Mouse (Mus musculus): ENCODE measurements around the gene Mtrex. TPM values are rescaled to one million over a fixed set of nuclear protein-coding genes. Genes with fewer than 3 reads are reported as not detected.

Gene Mtrex
- 70.5 and 89.0 TPM in 2 replicates for polyA plus RNA-seq (2016; fragmentation: Nextera tagmentation; extraction: Ambion mirVana)

- Histone ChIP-seq H3K4me3 (peak within 1 kb of the TSS; percentile 88), H3K36me3 (peaks cover 35% of the 10 kb centered on the region), H3K27me3 (ENCODE audit: insufficient read depth, poor library complexity, severe bottlenecking) (no peaks in the 10 kb centered on the region), H3K27ac (peak within 1 kb of the TSS; percentile 92), H3K9me3 (no peaks in the 10 kb centered on the region), H3K4me1 (replicated peaks) (peaks cover 22% of the 10 kb centered on the region)
- peak; percentile 99 for DNase-seq (ENCODE audit: low spot score)
- under 1% methylated on average over 57 of the region's 57 CpGs for WGBS
Measured at GRCm38 (mm10) chr13:112927287-112928001, at the start of gene Mtrex, which contains the start of gene Dhx29. Gene Mtrex (minus strand): TSS chr13:112927398. Gene Dhx29 (plus strand): TSS chr13:112927454.

- peaks cover 5% of the 10 kb centered on the region for H3K4me1 ChIP-seq (replicated peaks)
- H3K36me3 ChIP-seq: no peaks in the 10 kb centered on the region
- H3K27ac ChIP-seq: no peak overlapping the region
- H3K9me3 ChIP-seq: no peaks in the 10 kb centered on the region
- no peak overlapping the region for H3K4me3 ChIP-seq
- no peak for DNase-seq (ENCODE audit: low spot score)
- 40% methylated on average over 10 of the region's 10 CpGs for WGBS
- peaks cover 24% of the 10 kb centered on the region for H3K27me3 ChIP-seq (ENCODE audit: insufficient read depth, poor library complexity, severe bottlenecking)
Measured at GRCm38 (mm10) chr13:112976720-112977119, 49.5 kb upstream of the Mtrex start.

- H3K27me3 ChIP-seq (ENCODE audit: insufficient read depth, poor library complexity, severe bottlenecking): no peaks in the 10 kb centered on the region
- no peaks in the 10 kb centered on the region for H3K9me3 ChIP-seq
- DNase-seq (ENCODE audit: low spot score): no peak
- H3K4me1 ChIP-seq (replicated peaks): no peaks in the 10 kb centered on the region
- H3K27ac ChIP-seq: no peak overlapping the region
- no peak overlapping the region for H3K4me3 ChIP-seq
- peaks cover 72% of the 10 kb centered on the region for H3K36me3 ChIP-seq
- 92% methylated on average over 5 of the region's 5 CpGs for WGBS
Measured at GRCm38 (mm10) chr13:112967267-112967666, 40.1 kb upstream of the Mtrex start.

DNA sequence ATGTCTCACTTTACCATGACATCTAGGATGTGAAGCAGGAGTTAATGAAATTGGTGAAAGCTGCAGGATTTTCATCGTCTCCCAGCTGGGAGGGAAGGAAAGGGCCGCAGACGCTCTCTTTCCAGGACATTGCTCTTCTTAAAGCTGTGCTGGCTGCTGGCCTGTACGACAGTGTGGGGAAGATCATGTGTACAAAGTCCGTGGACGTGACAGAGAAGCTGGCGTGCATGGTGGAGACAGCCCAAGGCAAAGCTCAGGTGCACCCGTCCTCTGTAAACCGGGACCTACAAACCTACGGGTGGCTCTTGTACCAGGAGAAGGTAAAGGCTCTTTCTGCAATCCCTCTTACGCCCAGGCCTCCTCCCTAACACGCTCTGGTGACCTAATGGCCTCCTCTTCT is 37.2 kb upstream of the Mtrex start:
- Histone ChIP-seq H3K27ac (no peak overlapping the region), H3K4me3 (no peak overlapping the region), H3K36me3 (peaks cover 91% of the 10 kb centered on the region), H3K9me3 (no peaks in the 10 kb centered on the region), H3K4me1 (replicated peaks) (no peaks in the 10 kb centered on the region), H3K27me3 (ENCODE audit: insufficient read depth, poor library complexity, severe bottlenecking) (no peaks in the 10 kb centered on the region)
- 92% methylated on average over 12 of the region's 12 CpGs for WGBS
- DNase-seq (ENCODE audit: low spot score): no peak

- DNase-seq (ENCODE audit: low spot score): no peak
- no peaks in the 10 kb centered on the region for H3K4me1 ChIP-seq (replicated peaks)
- 88% methylated on average over 5 of the region's 5 CpGs for WGBS
- no peaks in the 10 kb centered on the region for H3K9me3 ChIP-seq
- H3K4me3 ChIP-seq: no peak overlapping the region
- H3K27ac ChIP-seq: no peak overlapping the region
- no peaks in the 10 kb centered on the region for H3K27me3 ChIP-seq (ENCODE audit: insufficient read depth, poor library complexity, severe bottlenecking)
- H3K36me3 ChIP-seq: peaks cover 89% of the 10 kb centered on the region
Measured at GRCm38 (mm10) chr13:112963081-112963480, 35.9 kb upstream of the Mtrex start.

GRCm38 (mm10) chr13:112954067-112954466 is 26.9 kb upstream of the Mtrex start:
- Histone ChIP-seq H3K4me1 (replicated peaks) (no peaks in the 10 kb centered on the region), H3K4me3 (no peak overlapping the region), H3K36me3 (peaks cover 94% of the 10 kb centered on the region), H3K27me3 (ENCODE audit: insufficient read depth, poor library complexity, severe bottlenecking) (no peaks in the 10 kb centered on the region), H3K9me3 (no peaks in the 10 kb centered on the region), H3K27ac (no peak overlapping the region)
- WGBS: 94% methylated on average over 8 of the region's 8 CpGs
- no peak for DNase-seq (ENCODE audit: low spot score)

DNA sequence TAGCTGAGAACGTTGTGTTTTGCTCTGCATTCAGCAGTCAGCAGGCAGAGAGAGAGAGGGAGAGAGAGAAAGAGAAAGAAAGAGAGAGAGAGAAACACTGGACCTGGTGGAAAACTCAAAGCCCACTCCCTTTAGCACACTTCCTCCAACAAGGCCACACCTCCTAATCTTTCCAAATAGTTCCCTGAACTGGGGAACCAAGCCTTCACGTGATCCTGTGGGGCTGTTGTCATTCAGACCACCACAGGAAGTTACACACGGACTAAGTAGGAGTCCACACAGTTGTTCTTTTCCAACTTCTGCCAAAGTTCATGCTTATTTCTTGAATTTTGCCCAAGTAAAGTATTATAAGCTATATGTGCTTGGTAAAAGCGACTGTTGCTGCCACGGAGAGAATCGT is 18.7 kb upstream of the Mtrex start:
- no peaks in the 10 kb centered on the region for H3K27me3 ChIP-seq (ENCODE audit: insufficient read depth, poor library complexity, severe bottlenecking)
- no peaks in the 10 kb centered on the region for H3K4me1 ChIP-seq (replicated peaks)
- no peak for DNase-seq (ENCODE audit: low spot score)
- WGBS: 91% methylated on average over 6 of the region's 6 CpGs
- no peaks in the 10 kb centered on the region for H3K9me3 ChIP-seq
- H3K36me3 ChIP-seq: peaks cover 95% of the 10 kb centered on the region
- H3K4me3 ChIP-seq: no peak overlapping the region
- no peak overlapping the region for H3K27ac ChIP-seq

GRCm38 (mm10) chr13:112945312-112945711 is 18.1 kb upstream of the Mtrex start:
- H3K4me1 ChIP-seq (replicated peaks): no peaks in the 10 kb centered on the region
- H3K27ac ChIP-seq: no peak overlapping the region
- WGBS: 95% methylated on average over 9 of the region's 9 CpGs
- no peaks in the 10 kb centered on the region for H3K9me3 ChIP-seq
- no peak overlapping the region for H3K4me3 ChIP-seq
- DNase-seq (ENCODE audit: low spot score): no peak
- H3K27me3 ChIP-seq (ENCODE audit: insufficient read depth, poor library complexity, severe bottlenecking): no peaks in the 10 kb centered on the region
- peaks cover 91% of the 10 kb centered on the region for H3K36me3 ChIP-seq

DNA sequence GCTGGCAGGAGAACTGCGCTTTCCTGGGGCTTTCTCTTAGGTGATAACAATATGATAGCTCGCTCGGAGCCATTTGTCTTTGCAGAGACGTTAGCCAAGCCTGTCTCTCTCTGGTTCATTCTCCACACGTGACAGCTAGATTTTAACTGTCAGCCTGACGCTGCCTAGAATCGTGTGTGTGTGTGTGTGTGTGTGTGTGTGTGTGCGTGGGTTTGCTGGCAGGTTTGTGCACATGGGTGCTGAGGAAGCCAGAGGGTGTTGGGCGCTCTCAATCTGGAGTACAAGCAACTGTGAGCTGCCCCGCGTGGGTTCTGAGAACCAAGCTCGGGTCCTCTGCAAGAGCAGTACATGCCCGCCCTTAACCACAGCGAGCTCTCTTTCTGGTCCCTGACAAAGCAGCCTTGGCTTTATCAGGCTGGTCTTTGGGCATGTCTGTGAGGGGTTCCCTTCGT is 14.7 kb upstream of the Mtrex start:
- Histone ChIP-seq H3K27me3 (ENCODE audit: insufficient read depth, poor library complexity, severe bottlenecking) (no peaks in the 10 kb centered on the region), H3K4me1 (replicated peaks) (no peaks in the 10 kb centered on the region), H3K36me3 (peaks cover 91% of the 10 kb centered on the region), H3K9me3 (no peaks in the 10 kb centered on the region), H3K4me3 (no peak overlapping the region), H3K27ac (no peak overlapping the region)
- DNase-seq (ENCODE audit: low spot score): no peak
- WGBS: 78% methylated on average over 15 of the region's 15 CpGs

DNA sequence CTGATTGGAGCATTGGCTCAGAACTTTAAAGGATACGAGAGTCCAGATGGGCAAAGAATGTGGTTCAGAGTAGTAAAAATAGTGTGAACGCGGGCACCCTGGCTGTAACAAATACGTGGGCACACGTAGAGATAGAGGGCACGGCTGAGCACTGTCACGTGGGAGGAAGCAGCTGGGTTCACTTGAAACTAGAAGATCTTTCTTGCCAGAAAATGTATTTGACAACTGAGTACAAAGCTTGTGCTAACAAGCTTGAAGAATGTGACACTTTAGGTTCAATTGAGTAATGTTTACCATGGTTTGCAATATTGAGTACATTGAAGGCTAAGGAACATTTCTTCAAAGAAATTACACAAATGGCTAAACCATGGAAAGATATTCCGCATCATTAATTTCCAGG is 10.9 kb upstream of the Mtrex start:
- peaks cover 87% of the 10 kb centered on the region for H3K36me3 ChIP-seq
- H3K4me3 ChIP-seq: no peak overlapping the region
- no peak for DNase-seq (ENCODE audit: low spot score)
- no peaks in the 10 kb centered on the region for H3K9me3 ChIP-seq
- 97% methylated on average over 8 of the region's 8 CpGs for WGBS
- no peaks in the 10 kb centered on the region for H3K27me3 ChIP-seq (ENCODE audit: insufficient read depth, poor library complexity, severe bottlenecking)
- no peaks in the 10 kb centered on the region for H3K4me1 ChIP-seq (replicated peaks)
- no peak overlapping the region for H3K27ac ChIP-seq

DNA sequence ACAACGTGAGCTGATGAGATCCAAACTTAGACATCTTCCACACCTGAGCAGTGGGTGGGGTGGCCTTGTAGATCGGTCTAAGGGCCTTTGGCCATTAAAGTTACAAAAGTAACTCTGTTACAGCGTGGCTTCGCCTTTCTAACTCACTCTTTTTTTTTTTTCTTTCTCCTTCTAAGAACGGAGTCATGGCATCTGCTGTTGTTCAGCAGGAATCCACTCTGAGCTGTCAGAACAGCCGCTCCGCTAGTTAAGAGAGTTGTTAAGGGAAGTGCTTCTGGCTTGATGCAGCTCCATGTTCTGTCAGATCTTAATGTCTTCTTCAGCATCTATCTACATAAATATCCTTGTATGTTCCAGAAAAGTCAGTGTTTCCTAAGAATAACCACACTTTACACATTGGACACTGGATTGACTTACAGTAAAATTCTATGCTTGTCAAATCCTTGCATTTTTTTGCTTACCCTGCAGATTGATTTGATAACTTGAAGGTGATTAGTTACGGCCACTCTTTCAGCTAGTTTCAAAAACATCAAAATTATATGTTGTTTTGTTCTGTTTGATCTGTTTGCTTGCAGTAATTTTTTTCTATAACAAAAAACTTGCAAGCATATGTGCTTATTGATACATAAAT is 955 bp upstream of the Mtrex start:
- Histone ChIP-seq H3K36me3 (peaks cover 38% of the 10 kb centered on the region), H3K9me3 (no peaks in the 10 kb centered on the region), H3K27me3 (ENCODE audit: insufficient read depth, poor library complexity, severe bottlenecking) (no peaks in the 10 kb centered on the region), H3K27ac (peak overlapping the region; percentile 92), H3K4me1 (replicated peaks) (peaks cover 22% of the 10 kb centered on the region), H3K4me3 (peak overlapping the region; percentile 88)
- DNase-seq (ENCODE audit: low spot score): no peak
- WGBS: 10% methylated on average over 8 of the region's 8 CpGs

DNA sequence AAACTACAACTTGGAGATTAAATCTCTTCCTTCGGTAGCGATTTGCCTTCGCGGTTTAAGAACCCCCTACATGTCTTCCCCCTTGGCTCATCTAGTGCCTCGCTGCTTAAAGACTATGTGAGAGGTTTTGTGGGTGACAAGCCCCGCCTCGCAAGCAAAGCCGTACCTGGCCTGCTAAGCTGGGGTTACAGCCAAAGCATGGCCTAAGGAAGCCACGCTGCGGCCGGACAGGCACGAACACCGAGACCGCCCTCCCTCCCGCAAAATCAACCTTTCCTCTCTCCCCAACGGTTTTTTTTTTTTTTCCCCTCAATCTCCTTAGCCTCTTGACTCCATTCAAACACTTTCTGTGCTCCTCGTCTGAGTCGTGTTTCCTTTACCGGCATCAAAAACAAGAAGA is 402 bp downstream of the Mtrex start:
- Histone ChIP-seq H3K27me3 (ENCODE audit: insufficient read depth, poor library complexity, severe bottlenecking) (no peaks in the 10 kb centered on the region), H3K9me3 (no peaks in the 10 kb centered on the region), H3K4me3 (peak overlapping the region; percentile 88), H3K36me3 (peaks cover 32% of the 10 kb centered on the region), H3K27ac (peak overlapping the region; percentile 92), H3K4me1 (replicated peaks) (peaks cover 22% of the 10 kb centered on the region)
- WGBS: under 1% methylated on average over 19 of the region's 19 CpGs
- DNase-seq (ENCODE audit: low spot score): no peak

DNA sequence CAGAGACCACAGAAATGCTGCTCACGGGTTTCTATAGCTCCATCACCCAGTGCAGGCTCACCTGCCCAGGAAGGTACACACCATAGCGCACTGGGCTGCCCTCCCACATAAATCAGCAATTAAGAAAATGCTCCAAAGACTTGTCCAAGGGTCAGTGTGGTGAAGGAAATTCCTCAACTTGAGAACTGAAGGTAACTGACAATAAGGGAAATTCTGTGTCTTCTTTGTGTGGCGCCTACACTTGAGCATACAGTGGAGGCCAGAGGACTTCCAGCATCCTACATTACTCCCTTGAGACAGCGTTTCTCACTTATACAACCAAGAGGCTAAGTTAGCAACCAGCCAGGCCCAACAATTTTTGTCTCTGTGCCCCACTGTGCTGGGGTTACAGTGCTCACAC is 1.2 kb downstream of the Mtrex start:
- 81% methylated on average over 4 of the region's 4 CpGs for WGBS
- Histone ChIP-seq H3K4me3 (peak overlapping the region; percentile 88), H3K9me3 (no peaks in the 10 kb centered on the region), H3K4me1 (replicated peaks) (peaks cover 22% of the 10 kb centered on the region), H3K27me3 (ENCODE audit: insufficient read depth, poor library complexity, severe bottlenecking) (no peaks in the 10 kb centered on the region), H3K36me3 (peaks cover 29% of the 10 kb centered on the region), H3K27ac (no peak overlapping the region)
- no peak for DNase-seq (ENCODE audit: low spot score)

All from hindbrain, embryonic 10.5 days (tissue).